Mouse (Mus musculus): ENCODE data around the gene Rap2a.

- peak; percentile 0; the same call in 1 of the 2 replicates for TF ChIP-seq EP300 (IDR thresholded peaks at IDR 0.05; ENCODE audit: low read depth)
- no peak for TF ChIP-seq CTCF (IDR thresholded peaks at IDR 0.05; ENCODE audit: low read depth)
These were observed at the start of gene Rap2a for GRCm38 (mm10) chr14:120477982-120478568.

All from heart, postnatal 0 days (tissue).